Mouse (Mus musculus): Measurements from ENCODE around the gene Lrrtm3.

- TF ChIP-seq CTCF (IDR thresholded peaks at IDR 0.05; ENCODE audit: borderline replicate concordance, insufficient read depth, low read depth, low read length), result no peak
- TF ChIP-seq POLR2A (IDR thresholded peaks at IDR 0.05; ENCODE audit: borderline replicate concordance, insufficient read depth, low read length), result no peak
Observed at GRCm38 (mm10) chr10:63950867-63951266, 139.2 kb downstream of the Lrrtm3 start.
